ENCODE assay signal across 12 mouse cellular contexts in genomic region chr19:24762473-24763149, GRCm38 (mm10).
DNase-seq lines count a peak whose midpoint lies in the region; ATAC-seq and TF ChIP-seq lines count a peak whose summit lies in the region.
"Had no signal": no experiment of that assay in that cellular context is flagged by ENCODE, and none has a peak within 500 bp of the region (broad histone marks: within the 10 kb centered on the region; RNA-seq: fewer than 3 reads in every experiment).

No protein-coding gene starts in this region.

- ATAC-seq in heart, embryonic 16.5 days (replicated peaks; ENCODE audit: extremely low read depth, insufficient read depth, low FRiP score): 0 out of 2 replicates have a peak, but pooled peaks have one; percentile 12
- ATAC-seq: forebrain, embryonic 16.5 days had no signal

- no peak overlapping the region for H3K9ac ChIP-seq in heart, embryonic 16.5 days (ENCODE audit: low read length)
- H3K9ac ChIP-seq: hindbrain, embryonic 12.5 days had no signal

- DNase-seq in heart, adult 9 months (ENCODE audit: low spot score in 2 of 2): no peak
- DNase-seq in urinary bladder, postnatal 10 days (ENCODE audit: low spot score): peak; percentile 20
- DNase-seq in urinary bladder, adult 18-20 months (ENCODE audit: low spot score in 2 of 2): no peak
- DNase-seq in lung, adult 2 months: peak; percentile 4
- no peak for DNase-seq in cerebellum, postnatal 4 days (ENCODE audit: low spot score in 2 of 2)
- DNase-seq in testis, postnatal 10 days (ENCODE audit: low spot score): no peak

- no peaks in the 10 kb centered on the region for H3K36me3 ChIP-seq in heart, embryonic 16.5 days (ENCODE audit: control insufficient read depth, insufficient read depth)
- H3K36me3 ChIP-seq: hindbrain, embryonic 12.5 days had no signal

- peaks cover 7% of the 10 kb centered on the region for H3K4me1 ChIP-seq in heart, embryonic 16.5 days (ENCODE audit: control insufficient read depth, insufficient read depth, low read length)
- H3K4me1 ChIP-seq in lung, adult 2 months (ENCODE audit: control insufficient read depth, insufficient read depth, low read length): no peaks in the 10 kb centered on the region
- H3K4me1 ChIP-seq: hindbrain, embryonic 12.5 days had no signal

- no peak overlapping the region for H3K4me3 ChIP-seq in heart, embryonic 16.5 days (ENCODE audit: low read length)
- no peak overlapping the region for H3K4me3 ChIP-seq in lung, adult 2 months (replicated peaks; ENCODE audit: extremely low read depth, low read depth, low read length)
- H3K4me3 ChIP-seq: hindbrain, embryonic 12.5 days; myocyte had no signal

- H3K27ac ChIP-seq in heart, embryonic 16.5 days (ENCODE audit: low read length): no peak overlapping the region
- H3K27ac ChIP-seq: hindbrain, embryonic 12.5 days; macrophage had no signal

- no peak for TF ChIP-seq POLR2A in lung, adult 2 months (IDR thresholded peaks at IDR 0.05; ENCODE audit: borderline replicate concordance, extremely low read depth, low read depth, low read length)

- H3K27me3 ChIP-seq in heart, embryonic 16.5 days (ENCODE audit: control insufficient read depth, insufficient read depth, low read length): no peaks in the 10 kb centered on the region
- H3K27me3 ChIP-seq: CH12.LX; hindbrain, embryonic 12.5 days had no signal

- 46% methylated on average over 12 of the region's 12 CpGs for WGBS in heart, embryonic 16.5 days
- 44% methylated on average over 12 of the region's 12 CpGs for WGBS in lung, adult 2 months

- TF ChIP-seq CTCF in lung, adult 2 months (IDR thresholded peaks at IDR 0.05; ENCODE audit: insufficient read depth, low read length): no peak

- H3K4me2 ChIP-seq in heart, embryonic 16.5 days (ENCODE audit: low read depth, low read length): no peak overlapping the region
- H3K4me2 ChIP-seq: hindbrain, embryonic 12.5 days had no signal

- H3K9me3 ChIP-seq in heart, embryonic 16.5 days (replicated peaks; ENCODE audit: control insufficient read depth, low read length): no peaks in the 10 kb centered on the region
- H3K9me3 ChIP-seq: hindbrain, embryonic 12.5 days had no signal

Comparison
In these comparisons a context has a peak if more than half of its experiments do, and no peak if none do; other contexts are left out.
1. DNase-seq: peak in urinary bladder, postnatal 10 days (single experiment) and lung, adult 2 months (single experiment); none in heart, adult 9 months (0 of 2), urinary bladder, adult 18-20 months (0 of 2), cerebellum, postnatal 4 days (0 of 2) and testis, postnatal 10 days (single experiment).